Mouse (Mus musculus) monocyte, adult 2 months (primary cell): ENCODE measurements around the gene Dnajb7.

Source experiments
- DNase-seq, 2 experiments: peaks; one replicate each; pipeline ENCODE4 v3.0.0; 2022; ENCODE audit warnings: low spot score in 2 of 2, low read depth in 1 of 2

The Dnajb7 gene

GRCm38 (mm10) chr15:81408199-81408598 is at the start of gene Dnajb7:
Dnajb7 (minus strand) TSS chr15:81408299.
- no peak for DNase-seq

DNA sequence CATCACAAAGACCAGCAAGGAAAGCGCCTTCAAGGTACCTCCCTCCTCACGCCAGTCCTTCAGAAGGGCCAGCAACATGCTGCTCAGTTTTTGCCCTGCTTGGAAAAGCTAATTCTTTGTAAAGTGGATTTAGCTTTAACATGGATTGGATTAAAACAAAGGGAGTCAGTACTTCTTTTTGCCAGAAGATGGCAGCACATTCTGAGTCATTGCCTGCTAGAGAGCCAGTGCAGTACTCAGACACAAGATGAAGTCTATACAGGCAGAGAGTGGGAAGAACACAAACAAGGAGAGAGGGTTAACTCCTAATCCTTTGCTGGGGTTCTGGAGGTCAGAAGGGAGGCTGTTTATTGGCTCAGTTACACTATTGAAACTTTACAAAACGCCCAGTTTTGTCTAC is 40.4 kb upstream of the Dnajb7 start:
- peak; percentile 10 to 36 for DNase-seq

DNA sequence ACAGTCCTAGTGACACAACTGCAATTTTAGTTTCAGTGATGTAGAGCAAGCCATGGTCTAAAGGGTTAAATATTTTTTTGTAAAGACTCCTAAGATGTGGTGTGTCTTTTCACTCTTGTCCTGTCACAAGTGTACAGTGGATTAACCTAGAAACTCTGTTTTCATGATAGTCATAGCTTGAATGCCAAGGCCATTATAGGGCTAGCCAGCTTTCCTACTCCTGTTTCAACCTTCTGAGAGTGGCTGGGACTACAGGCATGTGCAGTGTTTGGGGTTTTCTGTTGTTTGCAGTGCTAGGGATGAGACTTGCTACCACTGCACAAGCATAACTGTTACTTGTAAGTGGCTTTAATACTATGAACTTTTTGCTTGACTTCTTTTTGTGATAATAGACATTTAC is 31.1 kb upstream of the Dnajb7 start:
- DNase-seq = no peak

- no peak for DNase-seq
Measured at GRCm38 (mm10) chr15:81438345-81438744, 30.2 kb upstream of the Dnajb7 start.

DNA sequence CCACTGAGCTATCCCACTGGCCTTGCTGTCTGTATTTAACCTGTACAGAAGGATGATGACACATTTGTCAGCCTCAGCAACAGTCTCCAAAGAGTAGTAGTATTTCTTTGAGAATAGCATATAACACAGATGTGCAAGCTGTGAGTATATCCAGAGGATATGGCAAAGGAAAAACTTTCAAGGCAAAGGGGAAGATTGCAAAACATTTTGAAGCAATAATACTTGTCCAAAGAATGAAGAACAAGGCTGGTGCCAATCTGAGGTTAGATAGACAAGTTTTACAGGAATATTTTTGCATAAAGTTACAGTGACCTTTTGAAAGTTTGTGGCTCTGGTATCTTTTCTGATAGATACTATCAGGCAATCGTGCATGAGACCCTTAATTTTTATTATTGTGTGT is 23.1 kb upstream of the Dnajb7 start:
- no peak for DNase-seq

- no peak for DNase-seq
Measured at GRCm38 (mm10) chr15:81427947-81428346, 19.8 kb upstream of the Dnajb7 start.

- DNase-seq = no peak
Measured at GRCm38 (mm10) chr15:81425311-81425710, 17.2 kb upstream of the Dnajb7 start.

GRCm38 (mm10) chr15:81422156-81422681 is 14.1 kb upstream of the Dnajb7 start:
- no peak for DNase-seq

DNA sequence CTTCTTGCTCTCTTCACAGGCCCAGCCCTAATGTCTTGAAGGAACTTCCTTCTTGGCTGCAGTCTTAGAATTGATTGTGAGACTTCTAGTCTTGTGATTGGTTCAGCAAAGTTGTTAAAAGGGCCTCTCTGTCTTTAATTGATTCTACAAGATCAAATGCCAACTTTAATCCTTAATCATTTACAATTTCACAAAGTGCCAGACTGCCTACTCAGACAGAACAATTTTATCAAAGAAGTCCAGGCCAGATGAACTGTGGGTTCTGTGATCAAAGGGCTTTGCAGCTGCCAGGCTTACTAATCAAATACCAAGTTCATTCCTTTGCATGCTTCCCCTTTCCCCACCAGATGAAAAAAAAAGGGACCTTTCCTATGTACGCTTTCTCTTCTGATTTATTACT is 13.4 kb upstream of the Dnajb7 start:
- no peak for DNase-seq

- no peak for DNase-seq
Measured at GRCm38 (mm10) chr15:81418065-81418464, 10.0 kb upstream of the Dnajb7 start.

DNA sequence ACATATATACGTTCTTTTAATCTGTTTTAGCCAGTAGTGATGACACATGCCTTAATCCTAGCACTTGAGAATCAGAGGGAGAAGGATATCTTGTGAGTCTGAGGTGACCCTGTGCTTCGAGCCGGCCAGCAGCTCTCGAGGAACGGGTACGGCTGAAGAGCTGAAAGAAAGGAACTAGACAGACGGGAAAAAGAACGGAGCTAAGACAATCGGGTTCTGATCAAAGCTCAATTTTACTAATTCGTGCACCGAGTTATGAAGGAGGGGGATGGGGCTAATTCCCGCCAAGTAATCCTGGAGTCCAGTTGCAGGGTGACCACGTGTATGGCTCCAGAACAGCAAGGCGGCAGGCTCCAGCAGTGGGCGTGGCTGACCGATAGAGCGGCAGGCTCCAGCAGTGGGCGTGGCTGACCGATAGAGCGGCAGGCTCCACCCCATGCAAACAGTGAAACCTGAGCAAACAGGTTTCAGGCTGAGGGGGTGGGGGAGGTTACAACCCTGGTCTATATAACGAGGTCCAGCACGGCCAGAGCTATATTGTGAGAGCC is 8.7 kb upstream of the Dnajb7 start:
- peak in 1 of 2 experiments; percentile 15 for DNase-seq

GRCm38 (mm10) chr15:81405008-81405407 is 3.1 kb downstream of the Dnajb7 start:
- DNase-seq = no peak

DNA sequence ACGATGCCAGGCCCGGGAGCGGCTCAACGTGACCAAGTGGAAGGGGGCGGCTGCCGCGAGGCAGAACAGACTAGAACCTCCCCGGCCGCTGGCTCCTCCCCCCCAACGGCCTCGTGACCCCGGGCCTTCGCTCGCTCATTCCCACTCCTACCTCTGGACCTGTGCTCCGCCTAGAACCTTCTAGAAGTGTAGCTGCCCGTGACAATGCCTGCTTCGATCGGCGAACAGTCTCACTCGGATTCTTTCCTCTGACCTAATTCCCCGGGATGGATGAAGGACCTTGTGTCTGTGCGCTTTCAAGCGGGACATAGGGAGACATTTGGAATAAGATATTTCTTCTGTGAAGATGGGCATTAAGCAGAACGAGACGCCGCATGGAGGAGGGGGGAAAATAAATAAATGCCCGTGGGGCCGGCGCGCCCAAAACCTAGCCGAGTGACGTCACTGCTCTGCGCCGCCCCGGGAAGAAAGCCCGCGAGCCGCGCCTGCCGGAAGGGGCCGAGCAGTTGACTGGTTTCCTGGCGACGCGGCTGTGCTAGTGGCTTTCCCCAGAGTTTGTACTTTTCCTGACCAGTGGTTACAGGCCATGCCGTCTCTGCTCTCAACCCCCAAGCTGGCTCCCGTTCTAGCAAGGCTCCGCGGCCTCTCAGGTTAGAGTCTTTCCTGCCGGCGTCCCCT is 8.3 kb downstream of the Dnajb7 start, which contains the start of the genes St13 and Xpnpep3:
St13 (minus strand) TSS at position 440 of the 678 bp plus-strand sequence.
Xpnpep3 (plus strand) TSS at position 501 of the 678 bp plus-strand sequence.
- peak; percentile 94 to 97 for DNase-seq

GRCm38 (mm10) chr15:81399297-81399637 is 8.8 kb downstream of the Dnajb7 start:
- DNase-seq = no peak

DNA sequence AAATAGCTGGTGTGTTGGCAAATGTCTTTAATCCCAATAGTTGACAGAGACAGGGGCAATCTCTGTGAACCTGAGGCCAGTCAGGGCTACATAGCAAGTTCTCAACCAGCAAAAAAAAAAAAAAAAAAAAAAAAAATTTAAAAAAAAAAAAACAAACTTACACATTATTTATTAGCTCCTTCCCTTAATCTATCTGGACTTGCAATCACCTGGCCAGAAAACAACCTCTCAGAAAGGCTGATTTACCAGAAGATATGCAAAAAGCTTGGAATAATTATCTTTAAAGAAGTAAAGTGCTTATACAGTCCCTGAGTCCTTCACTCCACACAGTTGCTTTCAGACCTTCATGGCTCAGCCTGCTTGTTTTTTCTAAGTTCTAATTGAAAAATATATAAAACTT is 9.9 kb downstream of the Dnajb7 start:
- DNase-seq = no peak

DNA sequence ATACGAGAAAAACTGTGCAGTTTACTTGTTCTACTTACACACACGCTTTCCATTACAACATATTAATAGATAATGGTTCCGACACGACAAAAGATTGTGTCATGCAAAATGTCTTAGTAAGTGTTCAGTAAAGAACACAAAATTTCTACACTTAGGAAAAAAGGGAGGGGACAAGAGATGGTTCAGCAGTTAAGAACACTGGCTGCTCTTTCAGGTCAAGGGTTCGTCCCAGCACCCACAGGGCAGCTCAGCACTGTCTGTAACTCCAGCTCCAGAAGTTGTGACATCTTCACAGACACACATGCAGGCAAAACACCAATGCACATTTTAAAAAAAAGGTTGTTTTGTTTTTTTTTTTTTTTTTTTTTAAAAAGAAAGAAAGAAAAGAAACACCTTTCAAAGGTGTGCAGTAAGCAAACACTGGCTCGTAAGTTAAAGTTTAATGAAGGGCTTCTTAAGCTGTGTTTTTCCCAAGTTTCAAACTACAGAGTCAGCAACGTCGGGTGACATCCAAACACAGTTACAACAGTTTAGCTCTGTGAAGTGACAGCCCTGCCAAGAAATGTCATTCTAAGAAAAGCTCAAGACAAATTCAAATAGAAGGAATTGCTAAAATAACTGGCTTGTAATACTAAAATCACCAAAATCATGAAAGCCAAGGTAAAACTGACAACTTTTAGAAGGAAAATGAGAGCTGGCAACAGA is 13.7 kb downstream of the Dnajb7 start:
- DNase-seq = no peak

DNA sequence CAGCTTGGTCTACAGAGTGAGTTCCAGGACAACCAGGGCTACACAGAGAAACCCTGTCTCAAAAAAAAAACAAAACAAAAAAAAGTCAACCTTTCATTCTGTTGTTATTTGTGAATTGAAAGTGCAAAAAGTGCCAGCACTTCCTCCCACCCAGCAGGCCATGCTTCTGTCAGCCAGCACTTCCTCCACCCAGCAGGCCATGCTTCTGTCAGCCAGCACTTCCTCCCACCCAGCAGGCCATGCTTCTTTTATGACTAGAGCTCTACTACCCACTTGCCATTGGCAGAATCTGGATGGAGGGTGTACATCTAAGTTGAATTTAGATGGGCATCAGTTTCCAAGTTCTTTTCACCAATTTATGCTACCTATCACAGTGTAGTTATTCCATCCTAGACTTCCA is 15.1 kb downstream of the Dnajb7 start:
- DNase-seq = peak; percentile 35 to 56

- DNase-seq = no peak
Measured at GRCm38 (mm10) chr15:81386327-81386726, 21.8 kb downstream of the Dnajb7 start.

DNA sequence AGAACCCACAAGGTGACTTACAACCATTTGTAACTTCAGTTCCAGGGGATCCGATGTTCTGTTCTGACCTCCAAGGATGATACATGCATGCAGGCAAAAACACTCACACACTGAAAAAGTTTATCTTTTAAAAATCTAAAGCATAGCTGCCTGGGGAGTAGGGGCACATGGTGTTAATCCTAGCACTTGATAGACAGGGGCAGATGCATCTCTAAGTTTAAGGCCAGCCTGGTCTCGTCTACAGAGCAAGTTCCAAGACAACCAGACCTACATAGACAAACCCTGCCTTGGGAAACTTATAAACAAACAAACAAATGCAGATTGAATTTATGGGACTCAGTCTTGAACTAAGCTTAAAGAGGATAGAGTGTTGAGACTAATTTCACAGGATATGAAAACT is 29.3 kb downstream of the Dnajb7 start:
- no peak for DNase-seq

DNA sequence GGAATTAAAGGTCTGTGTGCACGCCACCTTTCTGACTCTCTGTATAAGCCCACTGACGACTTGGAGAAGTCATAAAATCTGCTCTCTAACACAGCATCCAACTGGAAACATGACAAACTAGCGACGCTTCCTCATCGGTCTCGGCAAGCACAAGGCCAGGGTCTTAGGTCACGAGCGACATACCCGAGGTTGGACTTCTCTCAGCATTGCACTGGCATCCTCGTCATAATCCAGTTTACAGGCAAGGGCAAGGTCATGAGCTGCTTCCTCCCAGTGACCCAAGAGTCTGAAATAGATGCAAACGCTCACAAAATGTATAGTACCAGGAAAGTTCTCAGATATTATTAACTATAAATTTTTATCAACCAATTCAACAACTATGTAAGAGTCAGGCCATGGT is 33.5 kb downstream of the Dnajb7 start:
- DNase-seq = no peak

DNA sequence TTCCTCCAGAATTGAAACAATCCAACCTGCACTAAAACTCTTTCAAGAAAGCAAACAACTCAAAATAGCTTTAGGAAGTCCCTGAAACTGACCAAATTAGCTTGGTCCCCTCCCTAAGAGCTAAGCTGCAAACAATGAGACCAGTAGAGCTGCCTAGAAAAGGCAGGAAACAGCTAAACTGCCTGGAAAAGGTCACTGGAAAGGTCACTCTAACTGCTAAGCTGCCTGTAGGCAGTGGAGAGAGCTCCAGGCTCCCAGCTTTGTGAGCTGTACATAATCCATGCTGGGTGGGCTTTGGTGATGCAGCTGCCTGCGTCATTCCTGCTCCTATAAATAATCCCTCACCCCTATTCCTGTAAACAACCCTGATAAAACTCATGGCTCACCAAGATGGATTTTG is 37.7 kb downstream of the Dnajb7 start:
- DNase-seq = no peak

- no peak for DNase-seq
Measured at GRCm38 (mm10) chr15:81368601-81369000, 39.5 kb downstream of the Dnajb7 start.
